Mouse (Mus musculus) liver, embryonic 11.5 days (tissue): ENCODE data around the gene Rhox3e. TPM values are rescaled to one million over a fixed set of nuclear protein-coding genes. Genes with fewer than 3 reads are reported as not detected.
"Not testable (repeated sequence)": the region's sequence is repeated elsewhere in the genome, so short reads cannot be mapped to it uniquely, and the experiment has no call there.

Experiments
- ATAC-seq: fragments of 200-750 bp; cut with Nextera tagmentation; replicated peaks from 2 replicates; pipeline ENCODE4 v1.8.0; 2017; ENCODE audit warnings: moderate number of reproducible peaks, mild to moderate bottlenecking, moderate TSS enrichment, moderate library complexity; ENCODE audit not compliant: low FRiP score
- DNase-seq: peaks from one replicate; pipeline ENCODE4 v3.0.0-alpha.2; 2017; ENCODE audit warnings: low spot score
- H3K27ac ChIP-seq: fragments of 300-500 bp; sonication (generic); 2 replicates; pipeline ENCODE4 v1.5.1; 2014; ENCODE audit warnings: mild to moderate bottlenecking, low read depth, low read length, control low read depth
- H3K27me3 ChIP-seq: fragments of 300-500 bp; sonication (generic); replicated peaks from 2 replicates; pipeline ENCODE4 v1.6.1; 2014; ENCODE audit warnings: low read length, mixed read lengths; ENCODE audit not compliant: control insufficient read depth, insufficient read depth
- H3K36me3 ChIP-seq: fragments of 300-500 bp; sonication (generic); 2 replicates; pipeline ENCODE4 v1.6.1; 2014; ENCODE audit warnings: mild to moderate bottlenecking, low read length, moderate library complexity, mixed read lengths; ENCODE audit not compliant: control insufficient read depth, insufficient read depth
- H3K4me1 ChIP-seq: fragments of 300-500 bp; sonication (generic); replicated peaks from 2 replicates; pipeline ENCODE4 v1.6.1; 2014; ENCODE audit warnings: low read length, mixed read lengths; ENCODE audit not compliant: control insufficient read depth, insufficient read depth
- H3K4me2 ChIP-seq: fragments of 300-500 bp; sonication (generic); 2 replicates; pipeline ENCODE4 v1.6.1; 2014; ENCODE audit warnings: mild to moderate bottlenecking, control low read depth, moderate library complexity
- H3K4me3 ChIP-seq: fragments of 300-500 bp; sonication (generic); 2 replicates; pipeline ENCODE4 v1.5.1; 2014; ENCODE audit warnings: low read depth, low read length, control low read depth
- H3K9ac ChIP-seq: fragments of 300-500 bp; sonication (generic); 2 replicates; pipeline ENCODE4 v1.6.1; 2014; ENCODE audit warnings: low read depth, low read length, control low read depth
- H3K9me3 ChIP-seq: fragments of 300-500 bp; sonication (generic); 2 replicates; pipeline ENCODE4 v1.6.1; 2016; ENCODE audit warnings: low read length, inconsistent platforms, mixed read lengths; ENCODE audit not compliant: control insufficient read depth
- WGBS: fragments of 180-500 bp; shearing (Covaris S2); extraction: QIAGEN DNeasy Blood & Tissue Kit; methylation state at CpG from one replicate; pipeline ENCODE4 v1.1.7; 2014; 5-methylcytosine and 5-hydroxymethylcytosine counted together
- polyA plus RNA-seq: library from polyadenylated mRNA; unstranded; fragments of >200 nt; fragmentation: Nextera tagmentation; extraction: Ambion mirVana; gene quantifications from 2 replicates; pipeline ENCODE4 v1.2.1, GENCODE M21; 2014

The Rhox3e gene
- not detected in 2 replicates for polyA plus RNA-seq

GRCm38 (mm10) chrX:37541719-37542118, at the start of gene Rhox3e:
Gene Rhox3e (plus strand): TSS chrX:37542019.
- H3K4me1 ChIP-seq, H3K4me3 ChIP-seq, H3K9ac ChIP-seq, H3K36me3 ChIP-seq, H3K27ac ChIP-seq, H3K9me3 ChIP-seq, H3K4me2 ChIP-seq, H3K27me3 ChIP-seq, ATAC-seq, DNase-seq: not testable (repeated sequence)
- no CpG with 5 or more reads among the region's 4 CpGs for WGBS

- not testable (repeated sequence) for H3K4me3 ChIP-seq, DNase-seq, H3K9ac ChIP-seq, H3K36me3 ChIP-seq, H3K9me3 ChIP-seq, ATAC-seq, H3K27me3 ChIP-seq, H3K27ac ChIP-seq, H3K4me2 ChIP-seq, H3K4me1 ChIP-seq
- WGBS, result 79% methylated on average over 13 of the region's 18 CpGs
These were observed 27.8 kb upstream of the Rhox3e start, which contains the start of gene Rhox4d for GRCm38 (mm10) chrX:37514059-37514458. Gene Rhox4d (plus strand): TSS chrX:37514359.

GRCm38 (mm10) chrX:37530152-37530551, 11.7 kb upstream of the Rhox3e start, which contains the start of gene Rhox2e:
Gene Rhox2e (plus strand): TSS chrX:37530452.
- 95% methylated on average over 2 of the region's 8 CpGs for WGBS
- DNase-seq, H3K9me3 ChIP-seq, ATAC-seq, H3K27ac ChIP-seq, H3K9ac ChIP-seq, H3K4me1 ChIP-seq, H3K36me3 ChIP-seq, H3K4me3 ChIP-seq, H3K4me2 ChIP-seq, H3K27me3 ChIP-seq: not testable (repeated sequence)

- not testable (repeated sequence) for DNase-seq, ATAC-seq, H3K4me1 ChIP-seq, H3K36me3 ChIP-seq, H3K27me3 ChIP-seq, H3K9me3 ChIP-seq, H3K4me3 ChIP-seq, H3K4me2 ChIP-seq, H3K27ac ChIP-seq, H3K9ac ChIP-seq
- 89% methylated on average over 10 of the region's 18 CpGs for WGBS
These were observed 15.3 kb downstream of the Rhox3e start, which contains the start of gene Rhox4e for GRCm38 (mm10) chrX:37557112-37557511. Gene Rhox4e (plus strand): TSS chrX:37557412.

- not testable (repeated sequence) for H3K4me3 ChIP-seq
- 81% methylated on average over 7 of the region's 8 CpGs for WGBS
These were observed 29.3 kb downstream of the Rhox3e start, which contains the start of gene Rhox2f for GRCm38 (mm10) chrX:37571105-37571504. Gene Rhox2f (plus strand): TSS chrX:37571405.

GRCm38 (mm10) chrX:37572638-37573037, 30.8 kb downstream of the Rhox3e start:
- H3K36me3 ChIP-seq, H3K4me1 ChIP-seq, H3K9me3 ChIP-seq, H3K27ac ChIP-seq, H3K4me3 ChIP-seq, ATAC-seq, H3K4me2 ChIP-seq, H3K9ac ChIP-seq, H3K27me3 ChIP-seq, DNase-seq: not testable (repeated sequence)
- 56% methylated on average over 2 of the region's 2 CpGs for WGBS

More at GRCm38 (mm10) chrX:37571105-37571504, 29.3 kb downstream of the Rhox3e start, which contains the start of gene Rhox2f:
- H3K9me3 ChIP-seq, H3K9ac ChIP-seq, H3K27me3 ChIP-seq, DNase-seq, H3K36me3 ChIP-seq, H3K27ac ChIP-seq, H3K4me2 ChIP-seq, H3K4me1 ChIP-seq, ATAC-seq: not testable (repeated sequence)

- not testable (repeated sequence) for H3K4me3 ChIP-seq, H3K27ac ChIP-seq, H3K9ac ChIP-seq, H3K9me3 ChIP-seq, H3K36me3 ChIP-seq, H3K4me1 ChIP-seq, DNase-seq, H3K4me2 ChIP-seq, H3K27me3 ChIP-seq, ATAC-seq
These were observed 38.9 kb downstream of the Rhox3e start, which contains the start of gene Rhox3f for GRCm38 (mm10) chrX:37580692-37581091. Gene Rhox3f (plus strand): TSS chrX:37580992.

Other genes with a start within 250 kb of the Rhox3e start
- not detected in 2 replicates for gene Rhox3a2, start 162.0 kb upstream of the Rhox3e start, polyA plus RNA-seq
- not detected in 2 replicates for gene Rhox4a2, start 151.2 kb upstream of the Rhox3e start, polyA plus RNA-seq
- gene Rhox2b, start 130.0 kb upstream of the Rhox3e start, polyA plus RNA-seq, result not detected in 2 replicates
- 0.08 TPM in 1 of 2 replicates, not detected in the other for gene Rhox4b, start 109.5 kb upstream of the Rhox3e start, polyA plus RNA-seq
- 0.38 TPM in 1 of 2 replicates, not detected in the other for gene Rhox2c, start 88.3 kb upstream of the Rhox3e start, polyA plus RNA-seq
- gene Rhox3c, start 83.4 kb upstream of the Rhox3e start, polyA plus RNA-seq, result not detected in 2 replicates
- gene Rhox4c, start 61.7 kb upstream of the Rhox3e start, polyA plus RNA-seq, result not detected in 2 replicates
- gene Rhox2d, start 48.6 kb upstream of the Rhox3e start, polyA plus RNA-seq, result not detected in 2 replicates
- gene Rhox4d, start 27.7 kb upstream of the Rhox3e start, polyA plus RNA-seq, result not detected in 2 replicates
- gene Rhox2e, start 11.6 kb upstream of the Rhox3e start, polyA plus RNA-seq, result not detected in 2 replicates
- not detected in 2 replicates for gene Rhox4e, start 15.4 kb downstream of the Rhox3e start, polyA plus RNA-seq
- gene Rhox2f, start 29.4 kb downstream of the Rhox3e start, polyA plus RNA-seq, result not detected in 2 replicates
- not detected in 2 replicates for gene Rhox3f, start 39.0 kb downstream of the Rhox3e start, polyA plus RNA-seq
- not detected in 2 replicates for gene Rhox4f, start 65.7 kb downstream of the Rhox3e start, polyA plus RNA-seq
- not detected in 2 replicates for gene Rhox3g, start 86.6 kb downstream of the Rhox3e start, polyA plus RNA-seq
- gene Rhox2g, start 101.5 kb downstream of the Rhox3e start, polyA plus RNA-seq, result not detected in 2 replicates
- gene Rhox4g, start 109.3 kb downstream of the Rhox3e start, polyA plus RNA-seq, result not detected in 2 replicates
- gene Rhox3h, start 126.7 kb downstream of the Rhox3e start, polyA plus RNA-seq, result not detected in 2 replicates
- not detected in 2 replicates for gene Rhox2h, start 131.3 kb downstream of the Rhox3e start, polyA plus RNA-seq